16 mouse cellular contexts compared by ENCODE assay signal in the genomic region with DNA sequence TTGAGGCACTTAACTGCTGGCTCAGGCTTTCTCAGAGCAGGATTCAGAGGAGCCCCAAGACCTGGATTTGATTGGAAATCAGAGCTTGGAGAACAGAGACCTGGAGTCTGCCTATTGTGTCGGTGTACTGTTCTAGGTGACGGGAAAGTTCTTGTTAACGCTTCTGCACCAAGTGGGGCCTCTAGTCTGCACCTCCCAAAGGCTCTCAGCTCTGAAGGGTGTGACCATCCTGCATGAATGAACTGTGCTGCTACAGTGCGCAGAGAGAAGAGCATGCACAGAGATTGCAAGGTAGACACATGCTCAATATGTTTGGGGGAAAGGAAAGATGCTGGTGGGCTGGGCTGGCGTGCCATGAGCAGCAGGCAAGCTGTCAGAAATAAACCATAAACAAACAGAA.
"Had no signal": no experiment of that assay in that cellular context is flagged by ENCODE, and none has a peak within 500 bp of the region (broad histone marks: within the 10 kb centered on the region; RNA-seq: fewer than 3 reads in every experiment).

No protein-coding gene starts in this region.

- H3K27me3 ChIP-seq: liver, embryonic 13.5 days; liver, embryonic 15.5 days; lung, embryonic 15.5 days; midbrain, embryonic 12.5 days; neural tube, embryonic 12.5 days; stomach, embryonic 15.5 days had no signal

- H3K4me2 ChIP-seq: liver, embryonic 13.5 days; liver, embryonic 15.5 days; lung, embryonic 15.5 days; midbrain, embryonic 12.5 days; neural tube, embryonic 12.5 days; stomach, embryonic 15.5 days had no signal

- H3K36me3 ChIP-seq: liver, embryonic 13.5 days; liver, embryonic 15.5 days; lung, embryonic 15.5 days; midbrain, embryonic 12.5 days; neural tube, embryonic 12.5 days; stomach, embryonic 15.5 days had no signal

- H3K9me3 ChIP-seq: liver, embryonic 13.5 days; liver, embryonic 15.5 days; lung, embryonic 15.5 days; megakaryocyte, embryonic 14.5 days; midbrain, embryonic 12.5 days; neural tube, embryonic 12.5 days; stomach, embryonic 15.5 days had no signal

- H3K27ac ChIP-seq: liver, embryonic 13.5 days; liver, embryonic 15.5 days; lung, embryonic 15.5 days; macrophage; midbrain, embryonic 12.5 days; neural tube, embryonic 12.5 days; stomach, embryonic 15.5 days; stomach, postnatal 0 days had no signal

- H3K9ac ChIP-seq: liver, embryonic 13.5 days; liver, embryonic 15.5 days; liver, postnatal 0 days; lung, embryonic 15.5 days; midbrain, embryonic 12.5 days; neural tube, embryonic 12.5 days; stomach, embryonic 15.5 days had no signal

- DNase-seq: liver, embryonic 13.5 days; liver, postnatal 0 days; lung, postnatal 36 days; right cerebral cortex, postnatal 14 days; thymus, adult 2 months; thymus, postnatal 25 days; thymus, postnatal 4 days had no signal

- ATAC-seq: liver, postnatal 0 days; midbrain, embryonic 16.5 days had no signal

- H3K4me3 ChIP-seq: liver, embryonic 13.5 days; liver, embryonic 15.5 days; lung, embryonic 15.5 days; megakaryocyte, embryonic 14.5 days; midbrain, embryonic 12.5 days; neural tube, embryonic 12.5 days; stomach, embryonic 15.5 days had no signal

- H3K4me1 ChIP-seq: liver, embryonic 13.5 days; liver, embryonic 15.5 days; megakaryocyte, embryonic 14.5 days had no signal
